Mouse (Mus musculus): ENCODE measurements at regions not wholly inside any gene's neighbourhood (a gene's known extent, or its start where the extent isn't known, plus 50 kb on each side); places are given as distances from the start of the nearest gene placed in this dataset.

DNA sequence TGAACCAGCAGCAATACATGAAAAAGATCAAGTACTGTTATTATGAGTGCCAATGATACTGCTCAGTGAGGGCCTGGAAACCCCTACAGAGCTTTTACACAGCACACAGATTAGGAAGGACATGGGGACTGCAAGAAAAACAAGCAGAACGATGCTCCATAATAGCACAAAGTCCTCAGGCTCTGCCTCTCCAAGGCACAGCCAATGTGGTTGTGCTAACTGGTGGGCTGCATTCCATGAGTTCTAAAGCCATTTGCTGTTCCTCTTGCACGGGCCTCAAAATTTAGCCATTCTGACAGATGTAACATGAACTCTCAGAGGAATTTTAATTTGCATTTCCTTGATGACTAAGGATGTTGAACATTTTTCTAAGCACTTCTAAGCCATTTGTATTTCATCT lies 465.0 kb upstream of the Jag1 start:
- no peak for DNase-seq (ENCODE audit: low read depth)

DNA sequence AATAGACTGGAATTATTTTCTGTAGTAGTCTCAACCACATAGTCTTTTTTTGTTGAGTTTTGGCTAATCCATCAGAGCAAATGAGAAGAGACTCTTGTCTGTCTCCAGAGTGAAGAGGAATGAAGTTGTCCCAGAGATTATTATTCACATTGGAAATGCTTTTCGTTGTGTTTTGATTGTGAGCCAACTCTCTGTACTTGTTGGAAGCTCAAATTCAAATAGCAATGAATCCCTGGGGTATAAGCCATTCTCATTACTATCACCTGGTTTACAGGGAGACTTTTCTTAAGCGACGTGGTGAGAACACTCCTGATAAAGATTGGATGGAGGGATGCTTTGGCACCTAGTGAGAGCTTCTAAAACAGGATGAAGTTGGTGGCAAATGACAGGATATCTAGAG lies 459.3 kb upstream of the Jag1 start:
- no peak for DNase-seq (ENCODE audit: low read depth)

DNA sequence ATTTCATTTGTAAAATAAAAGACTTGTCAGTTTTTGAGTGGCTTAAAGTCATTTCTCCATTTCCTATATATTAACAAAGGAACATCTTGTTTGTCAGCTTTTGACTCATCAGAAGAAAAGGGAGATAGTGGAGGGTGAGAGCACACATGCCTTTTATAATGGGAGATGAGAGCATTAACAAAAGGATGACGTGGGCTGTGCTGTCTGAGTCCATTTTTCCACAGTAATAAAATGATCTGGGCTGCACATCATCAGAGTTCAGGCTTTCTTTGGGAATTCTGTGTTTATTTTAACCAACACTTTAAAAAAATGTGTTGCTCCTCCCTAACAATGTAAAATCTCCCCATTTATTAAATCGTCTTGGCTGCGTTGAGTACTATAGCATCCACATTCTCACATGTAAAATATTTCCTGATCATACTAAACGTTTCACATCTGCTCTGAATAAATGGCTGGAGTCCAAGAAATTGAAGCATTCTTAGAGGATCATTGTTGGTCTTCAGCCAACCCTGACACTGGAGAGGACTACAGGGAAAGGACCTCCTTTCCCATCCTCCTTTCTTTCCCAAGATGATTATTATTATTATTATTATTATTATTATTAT lies 458.5 kb upstream of the Jag1 start:
- no peak for DNase-seq (ENCODE audit: low read depth)

DNA sequence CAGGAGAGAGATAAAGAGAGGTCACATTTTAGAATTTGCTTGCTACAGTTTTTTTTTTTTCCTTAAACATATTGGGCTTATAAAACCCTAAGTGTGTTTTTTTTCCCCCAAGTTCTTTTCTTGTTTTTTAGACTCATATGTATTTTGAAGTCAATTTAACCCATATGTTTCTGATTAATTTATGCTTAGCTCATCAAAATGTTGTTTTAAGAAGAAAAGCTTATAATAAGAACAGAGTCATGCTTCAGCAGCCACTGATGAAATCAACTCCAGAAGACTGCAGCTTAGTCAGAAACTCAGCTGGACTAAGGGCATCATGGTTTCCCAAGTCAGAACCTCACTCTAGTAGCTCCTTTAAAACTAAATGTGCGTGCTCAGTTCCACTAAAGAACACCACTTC lies 454.7 kb upstream of the Jag1 start:
- no peak for DNase-seq (ENCODE audit: low read depth)

DNA sequence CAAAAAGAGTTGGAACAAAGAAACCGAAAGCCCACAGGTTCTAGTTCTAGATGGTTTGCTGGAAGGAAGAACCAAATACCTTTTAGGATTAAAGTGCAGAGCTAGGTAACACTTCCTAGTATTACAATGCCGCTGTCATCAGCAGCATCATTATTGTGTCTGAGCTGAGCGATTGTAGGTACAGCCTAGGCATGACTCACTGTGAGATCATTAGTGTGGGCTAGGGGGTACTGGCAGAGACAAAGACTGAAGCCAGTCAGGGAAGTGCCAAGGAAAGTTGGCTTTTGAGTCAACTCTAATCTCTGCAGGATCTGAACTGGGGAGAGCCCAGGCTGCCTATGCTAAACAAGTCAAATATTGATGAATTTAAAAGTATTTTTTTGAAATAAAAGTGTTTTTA lies 450.2 kb upstream of the Jag1 start:
- DNase-seq (ENCODE audit: low read depth), result no peak

DNA sequence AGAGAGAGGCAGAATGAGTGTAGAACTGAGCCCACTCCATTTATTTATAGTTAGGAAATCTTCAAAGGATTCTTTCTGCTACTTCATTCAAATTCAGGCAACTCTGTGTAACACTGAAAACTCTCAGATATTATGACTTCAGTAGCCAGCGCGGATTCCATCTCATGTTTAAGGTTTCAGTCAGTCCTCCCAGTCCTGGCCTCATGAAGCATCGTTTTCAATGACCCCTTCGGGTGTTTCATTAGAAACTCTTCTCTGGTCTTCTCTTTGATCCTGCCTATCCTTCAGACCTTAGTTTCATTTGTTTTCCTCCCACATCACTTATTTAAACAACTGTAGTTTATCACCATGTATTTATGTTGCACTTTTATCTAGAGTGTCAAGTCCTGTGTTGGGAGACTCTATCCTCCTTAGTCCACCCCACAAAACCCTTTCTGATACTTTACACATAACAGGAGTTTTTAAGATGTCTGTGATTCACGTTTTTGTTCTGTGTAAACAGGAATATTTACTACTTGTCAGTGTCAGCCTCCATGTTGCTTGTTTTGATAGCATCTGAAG lies 447.7 kb upstream of the Jag1 start:
- DNase-seq (ENCODE audit: low read depth), result no peak

DNA sequence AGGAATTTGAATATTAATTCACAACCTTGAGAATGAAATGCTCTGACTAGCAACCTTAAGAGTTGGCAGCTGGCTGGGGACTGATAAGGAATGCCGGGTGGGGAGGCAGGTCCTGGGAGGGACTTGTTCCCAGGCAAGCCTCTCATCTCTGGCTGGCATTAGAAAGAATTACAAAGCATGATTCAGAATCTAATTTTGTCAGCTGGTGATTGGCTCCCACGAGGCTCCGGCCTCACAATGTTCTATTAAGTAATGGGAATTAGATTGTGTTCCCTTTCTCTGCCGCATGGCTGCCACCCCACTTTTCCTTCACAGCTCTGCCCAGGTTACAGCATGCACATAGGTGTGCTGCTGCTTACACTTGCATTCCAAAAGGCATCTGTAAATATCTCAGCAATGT lies 443.9 kb upstream of the Jag1 start:
- DNase-seq (ENCODE audit: low read depth), result no peak

DNA sequence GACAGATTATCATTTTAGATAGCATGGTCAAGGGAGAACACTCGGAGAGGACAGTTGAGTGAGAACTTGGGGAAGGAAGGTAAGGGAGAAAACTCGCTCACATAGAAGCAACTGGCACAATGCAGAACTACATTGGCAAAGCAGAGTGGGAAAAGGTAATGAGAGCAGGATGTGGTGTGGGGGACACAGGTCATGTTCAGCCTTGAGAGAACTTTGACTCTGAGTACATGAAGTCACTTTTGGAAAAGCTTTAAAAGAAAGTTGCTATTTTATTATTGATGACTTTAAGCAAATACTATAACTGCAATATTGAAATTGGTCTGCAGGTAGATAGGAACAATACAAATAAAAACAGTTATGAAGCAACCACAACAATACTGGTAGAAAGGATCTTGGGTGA lies 437.4 kb upstream of the Jag1 start:
- no peak for DNase-seq (ENCODE audit: low read depth)

DNA sequence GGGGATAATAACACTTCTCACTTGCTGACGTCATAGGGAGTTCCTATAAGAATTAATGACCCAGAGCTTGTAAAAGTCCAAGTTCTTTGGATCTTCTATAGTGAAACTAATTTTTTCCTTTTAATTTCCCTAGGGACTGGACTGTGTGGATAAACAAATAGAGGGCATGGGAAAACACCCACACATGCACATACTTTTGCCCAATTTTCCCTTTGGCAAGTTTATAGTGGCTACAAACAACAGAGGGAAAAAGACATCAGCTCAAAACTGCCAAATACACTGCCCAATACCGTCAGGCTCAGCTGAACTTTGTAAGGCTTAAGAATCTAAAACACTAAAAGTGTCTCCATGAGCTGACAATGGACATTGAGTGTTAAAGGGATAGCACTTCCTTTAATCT lies 420.1 kb upstream of the Jag1 start:
- DNase-seq (ENCODE audit: low read depth), result no peak

DNA sequence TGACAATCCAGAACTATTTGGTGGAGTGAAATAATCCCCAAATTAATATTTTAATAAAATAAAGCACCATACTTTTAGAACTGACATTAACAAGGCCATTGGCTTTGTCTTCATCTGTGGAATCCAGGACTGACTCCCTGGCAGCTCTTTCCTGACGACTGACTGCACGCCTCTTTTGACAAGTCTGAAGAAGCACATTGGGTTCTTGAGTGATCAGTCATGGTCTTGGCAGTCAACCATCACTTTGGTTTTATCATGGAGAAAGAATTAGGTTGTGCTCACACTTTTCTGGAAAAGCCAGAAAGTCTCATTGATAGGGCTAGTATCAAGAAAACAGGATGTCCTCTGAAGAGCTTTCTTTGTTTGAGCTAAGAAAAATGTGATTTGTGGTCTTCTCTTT lies 399.8 kb upstream of the Jag1 start:
- no peak for DNase-seq (ENCODE audit: low read depth)

DNA sequence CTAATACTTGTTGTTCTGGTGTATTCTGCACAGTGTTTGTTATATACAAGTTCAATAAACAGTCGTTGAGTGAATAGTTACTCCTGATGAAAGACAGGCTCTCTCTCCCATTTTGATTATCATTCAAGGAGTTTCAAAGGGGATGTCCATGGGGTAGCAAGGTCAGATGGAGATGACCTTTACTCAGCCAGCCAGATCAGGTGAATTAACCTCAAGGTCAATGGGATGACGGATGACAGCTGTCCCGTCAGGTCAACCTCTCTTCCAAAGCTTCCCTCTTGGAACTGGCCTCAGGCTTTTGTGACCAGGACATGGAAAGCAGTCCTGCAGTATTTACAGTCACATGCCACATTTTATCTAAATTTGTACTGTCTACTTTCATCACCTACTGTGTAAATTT lies 398.6 kb upstream of the Jag1 start:
- no peak for DNase-seq (ENCODE audit: low read depth)

DNA sequence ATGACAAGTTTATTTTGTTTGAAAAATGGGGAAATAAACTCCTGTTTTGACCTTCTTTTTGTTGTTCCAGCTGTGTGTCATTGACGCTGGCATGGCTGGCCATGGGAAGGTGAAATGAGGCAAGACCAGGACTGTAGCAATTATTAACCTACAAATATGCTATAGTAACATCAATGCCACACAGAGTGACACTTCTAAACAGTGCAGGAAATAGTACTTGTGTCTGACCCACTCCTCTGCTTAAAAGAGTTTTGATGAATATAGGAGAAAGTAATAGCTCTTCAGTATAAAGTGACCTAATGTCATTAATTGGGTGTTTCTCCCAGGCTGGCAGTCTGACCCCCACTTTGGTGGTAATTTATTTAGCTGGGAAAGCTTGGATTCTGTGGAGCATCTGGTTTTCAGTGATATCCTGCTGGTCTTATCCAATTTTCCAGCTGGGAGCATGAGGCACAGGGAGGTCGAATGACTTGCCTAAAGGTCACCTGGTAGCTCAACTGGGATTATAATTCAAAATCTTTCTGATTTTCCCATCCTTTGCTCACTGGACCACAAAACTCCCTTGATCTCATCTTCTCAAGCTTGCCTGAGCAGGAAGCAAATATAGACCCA lies 397.6 kb upstream of the Jag1 start:
- no peak for DNase-seq (ENCODE audit: low read depth)

DNA sequence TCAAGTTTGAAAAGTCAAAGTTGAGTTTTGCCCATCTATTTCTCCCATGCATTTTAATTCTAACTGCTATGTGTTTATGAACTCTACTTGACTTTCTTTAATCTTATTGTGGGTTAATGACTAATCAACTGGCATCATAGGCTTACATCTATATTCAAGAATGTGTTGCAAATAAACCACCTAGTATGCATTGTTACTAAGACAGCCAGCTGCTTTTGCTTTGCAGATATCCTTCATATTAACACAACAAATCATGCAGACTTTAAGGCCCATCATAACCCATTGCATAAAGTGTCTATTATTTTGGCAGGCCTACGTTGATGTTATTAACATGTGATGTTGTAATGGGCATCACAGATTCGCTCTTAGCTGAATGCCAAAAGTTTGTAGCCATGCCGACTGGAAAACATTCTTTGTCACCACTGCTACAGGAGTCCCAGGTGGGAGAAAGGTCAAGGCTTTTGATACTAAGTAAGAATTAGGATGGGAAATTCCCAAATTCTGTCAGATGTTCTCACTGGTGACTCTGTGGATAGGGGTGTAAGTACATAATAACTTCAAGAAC lies 394.3 kb upstream of the Jag1 start:
- no peak for DNase-seq (ENCODE audit: low read depth)

DNA sequence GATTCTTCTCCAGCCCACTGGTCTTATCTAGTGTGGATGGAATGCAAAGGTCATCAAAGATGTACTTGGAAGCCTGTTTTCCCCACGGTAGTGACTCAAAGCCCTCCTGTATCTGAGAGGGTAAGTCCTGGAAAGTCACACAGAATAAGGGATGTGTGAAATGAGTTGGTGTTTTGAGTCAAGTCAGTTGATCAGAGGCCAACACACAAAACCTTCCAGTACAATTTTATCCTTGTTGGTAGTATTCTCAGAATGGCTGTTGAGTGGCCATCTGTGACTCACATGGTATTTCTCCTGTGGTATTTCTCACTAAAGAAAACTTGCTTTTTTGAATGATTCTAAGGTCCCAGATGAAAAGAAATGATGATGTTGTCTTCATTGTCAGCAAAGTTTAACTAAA lies 384.8 kb upstream of the Jag1 start:
- DNase-seq (ENCODE audit: low read depth), result no peak

DNA sequence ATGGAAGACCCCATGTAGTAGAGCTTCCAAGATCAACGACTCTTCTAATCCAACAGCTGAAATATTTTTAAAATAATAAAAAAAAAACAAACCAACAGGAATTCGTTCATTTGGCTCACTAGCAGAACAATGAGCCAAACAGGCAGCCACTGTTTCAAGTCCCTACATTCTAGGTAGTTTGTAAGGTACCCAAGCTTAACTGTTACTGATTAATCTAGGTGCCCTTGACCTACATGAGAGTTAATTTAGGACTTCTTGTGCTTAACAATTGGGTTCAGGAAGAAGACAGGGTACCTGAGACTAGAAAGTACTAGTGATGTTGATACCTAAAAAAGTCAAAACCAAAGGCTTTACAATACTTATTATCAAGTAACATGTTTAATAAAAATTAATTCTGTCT lies 381.2 kb upstream of the Jag1 start:
- no peak for DNase-seq (ENCODE audit: low read depth)

DNA sequence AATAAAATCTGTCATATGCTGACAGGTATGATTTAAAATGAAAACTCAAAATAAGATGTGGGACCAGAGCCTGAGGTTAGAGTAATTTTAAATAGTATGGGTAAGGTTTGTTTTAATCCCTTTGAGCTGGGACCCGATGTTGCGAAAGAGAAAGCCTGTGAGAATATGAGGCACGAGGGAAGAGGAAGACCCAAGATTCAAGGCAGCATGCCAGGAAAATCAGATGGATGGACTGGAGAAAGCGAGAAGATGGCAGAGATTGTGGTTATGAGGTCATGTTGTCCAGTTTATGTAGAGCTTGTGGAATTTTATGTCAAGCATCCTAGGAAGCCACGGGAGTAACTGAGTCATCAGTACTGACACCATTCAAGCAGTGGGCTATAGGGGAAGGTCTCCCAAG lies 377.2 kb upstream of the Jag1 start:
- DNase-seq (ENCODE audit: low read depth), result no peak

DNA sequence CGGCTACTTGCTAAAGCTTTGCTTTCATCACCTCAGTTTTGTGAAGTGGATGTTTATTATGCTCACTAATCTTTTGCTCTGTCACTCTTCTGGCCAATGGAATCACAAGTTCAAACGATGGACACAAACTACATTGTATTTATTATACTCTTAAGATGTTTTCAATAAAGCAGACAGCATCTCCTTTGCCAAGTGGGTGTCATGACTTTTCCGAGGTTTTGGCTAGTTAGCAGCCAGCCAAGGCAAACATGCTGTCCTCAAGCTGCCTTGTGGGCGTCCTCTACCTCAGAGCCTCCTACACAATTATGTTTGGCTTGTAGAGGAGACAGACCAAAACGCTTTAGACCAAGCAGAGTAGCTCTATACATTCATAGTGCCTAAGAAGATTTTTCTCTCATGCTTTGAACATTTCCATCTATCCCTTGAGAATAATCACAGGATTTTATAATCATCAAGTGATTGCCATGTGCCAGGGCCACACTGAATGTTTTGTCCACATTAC lies 372.8 kb upstream of the Jag1 start:
- DNase-seq (ENCODE audit: low read depth), result no peak

DNA sequence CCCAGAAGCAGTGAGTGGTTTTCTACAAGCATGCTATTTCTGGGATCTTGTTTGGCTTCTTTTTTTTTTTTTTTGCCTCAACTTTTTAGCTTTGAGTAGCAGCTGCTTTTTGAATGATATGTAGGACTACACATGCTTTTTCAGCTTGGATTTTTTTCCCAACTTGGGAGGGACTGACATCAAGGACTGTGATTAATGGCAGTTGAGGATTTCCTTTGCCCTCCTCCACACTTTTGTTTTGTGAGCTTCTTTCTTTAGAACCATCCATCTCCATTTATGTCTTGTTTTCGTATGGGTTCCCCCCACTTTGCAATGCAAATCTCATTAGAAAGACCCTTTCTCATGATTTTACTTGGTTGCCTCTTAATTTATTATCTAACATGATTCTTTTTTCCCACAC lies 352.3 kb upstream of the Jag1 start:
- DNase-seq (ENCODE audit: low read depth), result no peak

DNA sequence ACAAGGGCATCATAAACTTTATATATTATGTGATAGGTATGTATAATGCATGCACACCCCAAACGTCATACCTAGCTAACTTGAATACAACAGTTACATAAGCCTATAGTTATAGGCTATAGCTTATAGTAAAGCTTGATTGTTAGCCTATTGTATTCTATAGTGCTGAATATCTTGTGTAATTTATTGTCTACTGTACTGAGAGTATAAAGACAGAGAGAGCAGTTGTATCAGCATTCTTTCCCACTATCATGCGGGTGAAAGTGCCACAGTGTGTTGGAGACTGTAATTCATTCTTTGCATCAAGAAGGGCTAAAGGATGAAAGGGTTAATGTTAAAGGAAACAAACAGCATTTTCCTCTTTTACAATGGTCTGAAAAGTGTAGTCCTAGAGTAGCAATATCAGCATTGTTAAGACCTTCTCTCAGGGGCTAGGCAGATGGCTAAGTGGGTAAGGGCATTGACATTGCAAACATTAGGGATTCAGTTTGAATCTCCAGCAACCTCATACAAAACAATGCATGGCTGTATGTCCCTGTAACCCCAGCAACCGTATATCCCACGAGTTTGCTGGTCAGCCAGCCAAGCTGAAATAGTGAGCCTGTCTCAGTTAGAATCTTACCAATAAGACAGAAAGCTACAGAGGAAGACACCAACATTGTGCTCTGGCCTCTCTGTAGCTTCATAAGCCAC lies 340.8 kb upstream of the Jag1 start:
- no peak for DNase-seq (ENCODE audit: low read depth)

DNA sequence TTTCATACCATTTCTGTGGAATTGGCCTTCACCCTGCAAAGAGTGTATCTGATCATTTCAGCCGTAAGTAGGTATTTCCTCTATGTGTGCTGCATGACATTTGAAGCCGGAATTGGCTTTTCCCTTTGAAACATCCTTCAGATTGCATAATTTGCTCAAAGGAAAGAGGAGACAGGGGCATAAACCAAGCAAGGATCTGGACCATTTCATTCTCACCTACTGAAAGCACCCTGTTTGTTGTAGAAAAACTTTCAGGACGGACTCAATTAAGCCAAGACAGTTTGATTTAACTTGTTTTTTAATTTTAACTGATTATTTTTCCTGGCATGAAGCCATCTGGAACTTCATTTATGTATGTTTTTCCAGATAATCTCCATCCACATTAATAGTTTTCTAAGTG lies 340.0 kb upstream of the Jag1 start:
- no peak for DNase-seq (ENCODE audit: low read depth)

DNA sequence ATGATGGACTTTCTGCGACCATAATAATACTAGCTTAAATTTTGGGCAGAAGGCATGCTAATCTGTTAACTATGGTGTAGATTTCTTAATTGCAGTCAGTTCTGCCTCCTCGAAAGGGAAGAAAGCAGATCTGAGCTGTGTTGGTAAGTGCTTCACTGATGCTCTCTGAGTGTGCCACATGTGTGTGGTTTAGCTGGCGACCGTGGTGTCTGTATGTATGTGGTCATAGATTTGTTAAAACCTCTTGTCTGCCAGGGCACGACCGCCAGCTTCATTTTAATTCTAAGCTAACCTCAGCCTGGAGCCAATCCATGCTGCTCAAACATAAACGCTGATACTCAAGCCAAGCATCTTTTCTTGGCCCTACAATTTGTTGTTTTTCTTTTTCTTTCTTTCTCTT lies 330.5 kb upstream of the Jag1 start:
- no peak for DNase-seq (ENCODE audit: low read depth)

DNA sequence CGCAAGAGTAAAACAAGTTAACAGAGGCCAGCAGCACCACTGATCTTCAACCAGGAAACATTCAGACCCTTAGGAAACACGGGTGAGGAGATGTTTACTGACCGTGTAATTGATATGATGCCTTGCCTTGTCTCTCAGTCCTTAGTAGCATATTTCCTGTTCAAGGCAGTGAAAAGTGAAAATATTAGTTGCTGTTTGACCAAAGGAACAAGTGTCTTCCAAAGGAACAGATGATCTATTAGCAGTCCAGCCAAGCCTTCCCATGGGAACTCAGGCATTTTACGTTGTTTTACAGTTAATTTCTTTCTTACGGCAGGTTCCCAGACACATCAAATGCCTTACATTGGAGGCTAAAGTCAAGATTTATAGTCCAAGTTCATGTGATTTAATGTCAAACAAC lies 321.3 kb upstream of the Jag1 start:
- DNase-seq (ENCODE audit: low read depth), result no peak

DNA sequence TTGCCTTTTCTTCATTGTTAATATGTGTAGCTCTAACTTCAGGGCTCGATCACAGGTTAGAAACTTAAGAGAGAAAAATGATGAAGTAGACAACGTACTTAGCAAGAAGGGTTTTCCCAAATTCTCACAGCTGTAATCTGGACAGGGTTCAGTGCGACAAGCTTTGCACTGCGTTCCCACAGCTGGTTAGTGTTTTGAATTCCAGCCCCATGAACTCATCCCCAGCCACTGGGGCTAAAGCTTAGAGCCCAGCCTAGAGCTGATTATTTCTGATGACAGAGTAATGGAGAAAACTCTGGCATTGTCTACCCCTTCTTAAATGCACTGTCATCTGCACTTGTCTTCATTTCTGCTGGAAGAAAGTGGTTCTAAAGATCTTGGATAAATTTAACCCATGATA lies 319.7 kb upstream of the Jag1 start:
- DNase-seq (ENCODE audit: low read depth), result no peak

All from 416B (cell line).